Mouse (Mus musculus): ENCODE measurements around the gene Cd28. TPM values are rescaled to one million over a fixed set of nuclear protein-coding genes. Genes with fewer than 3 reads are reported as not detected.

Cd28 gene
- polyA plus RNA-seq (2012; rRNA removed), result 0.02 and 0.12 TPM in 2 replicates

GRCm38 (mm10) chr1:60716567-60716966 lies at the start of gene Cd28:
Gene Cd28 (plus strand): TSS chr1:60716800.
- Histone ChIP-seq H3K27ac (ENCODE audit: control insufficient read depth, insufficient read depth, low read depth, low read length) (no peak within 1 kb of the TSS), H3K36me3 (ENCODE audit: control insufficient read depth, insufficient read depth, low read length) (no peaks in the 10 kb centered on the region), H3K4me3 (ENCODE audit: control insufficient read depth, low read depth, low read length) (no peak within 1 kb of the TSS), H3K4me1 (ENCODE audit: control insufficient read depth, insufficient read depth, low read length) (no peaks in the 10 kb centered on the region), H3K27me3 (ENCODE audit: control insufficient read depth, insufficient read depth, low read length) (no peaks in the 10 kb centered on the region)
- TF ChIP-seq POLR2A (IDR thresholded peaks at IDR 0.05; ENCODE audit: control insufficient read depth, low read depth, low read length) (no peak), CTCF (IDR thresholded peaks at IDR 0.05; ENCODE audit: control insufficient read depth, insufficient read depth, insufficient replicate concordance, low read depth, low read length) (no peak)

GRCm38 (mm10) chr1:60667873-60668616 lies 48.6 kb upstream of the Cd28 start:
- Histone ChIP-seq H3K27ac (ENCODE audit: control insufficient read depth, insufficient read depth, low read depth, low read length) (no peak overlapping the region), H3K4me1 (ENCODE audit: control insufficient read depth, insufficient read depth, low read length) (no peaks in the 10 kb centered on the region; the same call in 1 of the 2 replicates), H3K4me3 (ENCODE audit: control insufficient read depth, low read depth, low read length) (no peak overlapping the region), H3K36me3 (ENCODE audit: control insufficient read depth, insufficient read depth, low read length) (no peaks in the 10 kb centered on the region), H3K27me3 (ENCODE audit: control insufficient read depth, insufficient read depth, low read length) (no peaks in the 10 kb centered on the region)
- no peak for TF ChIP-seq CTCF (IDR thresholded peaks at IDR 0.05; ENCODE audit: control insufficient read depth, insufficient read depth, insufficient replicate concordance, low read depth, low read length)
- TF ChIP-seq POLR2A (IDR thresholded peaks at IDR 0.05; ENCODE audit: control insufficient read depth, low read depth, low read length), result no peak

- Histone ChIP-seq H3K27me3 (ENCODE audit: control insufficient read depth, insufficient read depth, low read length) (no peaks in the 10 kb centered on the region), H3K4me3 (ENCODE audit: control insufficient read depth, low read depth, low read length) (no peak overlapping the region), H3K27ac (ENCODE audit: control insufficient read depth, insufficient read depth, low read depth, low read length) (no peak overlapping the region), H3K4me1 (ENCODE audit: control insufficient read depth, insufficient read depth, low read length) (no peaks in the 10 kb centered on the region; the same call in 1 of the 2 replicates), H3K36me3 (ENCODE audit: control insufficient read depth, insufficient read depth, low read length) (no peaks in the 10 kb centered on the region)
- TF ChIP-seq POLR2A (IDR thresholded peaks at IDR 0.05; ENCODE audit: control insufficient read depth, low read depth, low read length) (no peak), CTCF (IDR thresholded peaks at IDR 0.05; ENCODE audit: control insufficient read depth, insufficient read depth, insufficient replicate concordance, low read depth, low read length) (no peak)
Measured at GRCm38 (mm10) chr1:60669048-60669447, 47.6 kb upstream of the Cd28 start.

GRCm38 (mm10) chr1:60669664-60670063 lies 46.9 kb upstream of the Cd28 start:
- no peak overlapping the region for H3K4me3 ChIP-seq (ENCODE audit: control insufficient read depth, low read depth, low read length)
- H3K4me1 ChIP-seq (ENCODE audit: control insufficient read depth, insufficient read depth, low read length), result no peaks in the 10 kb centered on the region; the same call in 1 of the 2 replicates
- no peaks in the 10 kb centered on the region for H3K36me3 ChIP-seq (ENCODE audit: control insufficient read depth, insufficient read depth, low read length)
- TF ChIP-seq CTCF (IDR thresholded peaks at IDR 0.05; ENCODE audit: control insufficient read depth, insufficient read depth, insufficient replicate concordance, low read depth, low read length) (no peak), POLR2A (IDR thresholded peaks at IDR 0.05; ENCODE audit: control insufficient read depth, low read depth, low read length) (no peak)
- no peak overlapping the region for H3K27ac ChIP-seq (ENCODE audit: control insufficient read depth, insufficient read depth, low read depth, low read length)
- no peaks in the 10 kb centered on the region for H3K27me3 ChIP-seq (ENCODE audit: control insufficient read depth, insufficient read depth, low read length)

GRCm38 (mm10) chr1:60670172-60670571 lies 46.4 kb upstream of the Cd28 start:
- Histone ChIP-seq H3K4me1 (ENCODE audit: control insufficient read depth, insufficient read depth, low read length) (no peaks in the 10 kb centered on the region; the same call in 1 of the 2 replicates), H3K27me3 (ENCODE audit: control insufficient read depth, insufficient read depth, low read length) (no peaks in the 10 kb centered on the region), H3K36me3 (ENCODE audit: control insufficient read depth, insufficient read depth, low read length) (no peaks in the 10 kb centered on the region), H3K4me3 (ENCODE audit: control insufficient read depth, low read depth, low read length) (no peak overlapping the region), H3K27ac (ENCODE audit: control insufficient read depth, insufficient read depth, low read depth, low read length) (no peak overlapping the region)
- no peak for TF ChIP-seq CTCF (IDR thresholded peaks at IDR 0.05; ENCODE audit: control insufficient read depth, insufficient read depth, insufficient replicate concordance, low read depth, low read length)
- TF ChIP-seq POLR2A (IDR thresholded peaks at IDR 0.05; ENCODE audit: control insufficient read depth, low read depth, low read length), result no peak

GRCm38 (mm10) chr1:60683766-60684165 lies 32.8 kb upstream of the Cd28 start:
- H3K36me3 ChIP-seq (ENCODE audit: control insufficient read depth, insufficient read depth, low read length), result no peaks in the 10 kb centered on the region

GRCm38 (mm10) chr1:60696115-60696895 lies 20.3 kb upstream of the Cd28 start:
- TF ChIP-seq POLR2A (IDR thresholded peaks at IDR 0.05; ENCODE audit: control insufficient read depth, low read depth, low read length) (no peak), CTCF (IDR thresholded peaks at IDR 0.05; ENCODE audit: control insufficient read depth, insufficient read depth, insufficient replicate concordance, low read depth, low read length) (no peak)
- H3K4me3 ChIP-seq (ENCODE audit: control insufficient read depth, low read depth, low read length), result no peak overlapping the region
- H3K36me3 ChIP-seq (ENCODE audit: control insufficient read depth, insufficient read depth, low read length), result no peaks in the 10 kb centered on the region
- H3K27ac ChIP-seq (ENCODE audit: control insufficient read depth, insufficient read depth, low read depth, low read length), result no peak overlapping the region
- no peaks in the 10 kb centered on the region for H3K4me1 ChIP-seq (ENCODE audit: control insufficient read depth, insufficient read depth, low read length)
- H3K27me3 ChIP-seq (ENCODE audit: control insufficient read depth, insufficient read depth, low read length), result no peaks in the 10 kb centered on the region

More at GRCm38 (mm10) chr1:60683766-60684165, 32.8 kb upstream of the Cd28 start:
- Histone ChIP-seq H3K27me3 (ENCODE audit: control insufficient read depth, insufficient read depth, low read length) (no peaks in the 10 kb centered on the region), H3K27ac (ENCODE audit: control insufficient read depth, insufficient read depth, low read depth, low read length) (no peak overlapping the region), H3K4me1 (ENCODE audit: control insufficient read depth, insufficient read depth, low read length) (no peaks in the 10 kb centered on the region; the same call in 1 of the 2 replicates), H3K4me3 (ENCODE audit: control insufficient read depth, low read depth, low read length) (no peak overlapping the region)
- TF ChIP-seq POLR2A (IDR thresholded peaks at IDR 0.05; ENCODE audit: control insufficient read depth, low read depth, low read length), result no peak
- no peak for TF ChIP-seq CTCF (IDR thresholded peaks at IDR 0.05; ENCODE audit: control insufficient read depth, insufficient read depth, insufficient replicate concordance, low read depth, low read length)

Data from testis, adult 2 months (tissue).